Mouse (Mus musculus) liver, embryonic 12.5 days (tissue): ENCODE measurements around the gene Gpat2. TPM values are rescaled to one million over a fixed set of nuclear protein-coding genes. Genes with fewer than 3 reads are reported as not detected.

Source experiments
- ATAC-seq: fragments of 200-750 bp; cut with Nextera tagmentation; 2 replicates; pipeline ENCODE4 v1.8.0; 2017; ENCODE audit warnings: moderate number of reproducible peaks, mild to moderate bottlenecking, moderate library complexity
- H3K27ac ChIP-seq: fragments of 300-500 bp; sonication (generic); 2 replicates; pipeline ENCODE4 v1.5.1; 2016; ENCODE audit warnings: mild to moderate bottlenecking
- H3K27me3 ChIP-seq: fragments of 300-500 bp; sonication (generic); replicated peaks from 2 replicates; pipeline ENCODE4 v1.6.1; 2016; ENCODE audit warnings: mild to moderate bottlenecking, moderate library complexity
- H3K36me3 ChIP-seq: fragments of 300-500 bp; sonication (generic); 2 replicates; pipeline ENCODE4 v1.6.1; 2016; ENCODE audit warnings: mild to moderate bottlenecking, moderate library complexity
- H3K4me1 ChIP-seq: fragments of 300-500 bp; sonication (generic); 2 replicates; pipeline ENCODE4 v1.6.1; 2016
- H3K4me2 ChIP-seq: fragments of 300-500 bp; sonication (generic); 2 replicates; pipeline ENCODE4 v1.6.1; 2016; ENCODE audit warnings: mild to moderate bottlenecking, moderate library complexity
- H3K4me3 ChIP-seq: fragments of 300-500 bp; sonication (generic); 2 replicates; pipeline ENCODE4 v1.5.1; 2016; ENCODE audit warnings: mild to moderate bottlenecking, moderate library complexity
- H3K9ac ChIP-seq: fragments of 300-500 bp; sonication (generic); 2 replicates; pipeline ENCODE4 v1.6.1; 2016; ENCODE audit warnings: mild to moderate bottlenecking, moderate library complexity
- H3K9me3 ChIP-seq: fragments of 300-500 bp; sonication (generic); replicated peaks from 2 replicates; pipeline ENCODE4 v1.6.1; 2016; ENCODE audit warnings: mild to moderate bottlenecking, moderate library complexity
- WGBS: fragments of 180-500 bp; shearing (Covaris S2); methylation state at CpG from one replicate; pipeline ENCODE4 v1.1.7; 2016; ENCODE audit not compliant: insufficient replicate concordance; 5-methylcytosine and 5-hydroxymethylcytosine counted together
- polyA plus RNA-seq: library from polyadenylated mRNA; unstranded; fragments of >200 nt; fragmentation: Nextera tagmentation; extraction: Ambion mirVana; gene quantifications from 2 replicates; pipeline ENCODE4 v1.2.1, GENCODE M21; 2016

Gpat2 gene
- polyA plus RNA-seq, 1 experiment from 2014 or later: 0.49 TPM

- Histone ChIP-seq H3K27ac (no peak overlapping the region), H3K27me3 (peaks cover 3% of the 10 kb centered on the region; the same call in 1 of the 2 replicates), H3K4me2 (no peak overlapping the region), H3K4me1 (no peaks in the 10 kb centered on the region), H3K36me3 (no peaks in the 10 kb centered on the region), H3K4me3 (no peak overlapping the region), H3K9ac (no peak overlapping the region), H3K9me3 (no peaks in the 10 kb centered on the region)
- WGBS: 45% methylated on average over 3 of the region's 3 CpGs
- no peak for ATAC-seq
Observed at GRCm38 (mm10) chr2:127472279-127472678, 47.3 kb downstream of the Gpat2 start.

- H3K4me2 ChIP-seq: no peak overlapping the region
- H3K9ac ChIP-seq: no peak overlapping the region
- H3K4me3 ChIP-seq: no peak overlapping the region
- no peaks in the 10 kb centered on the region for H3K9me3 ChIP-seq
- H3K27ac ChIP-seq: no peak overlapping the region
- 64% methylated on average over 4 of the region's 4 CpGs for WGBS
- ATAC-seq: no peak
- H3K36me3 ChIP-seq: no peaks in the 10 kb centered on the region
- H3K27me3 ChIP-seq: peaks cover 65% of the 10 kb centered on the region
- 0 out of 2 replicates have a peak, but pooled peaks cover 8% of the 10 kb centered on the region for H3K4me1 ChIP-seq
Observed at GRCm38 (mm10) chr2:127479210-127479609, 54.2 kb downstream of the Gpat2 start.

DNA sequence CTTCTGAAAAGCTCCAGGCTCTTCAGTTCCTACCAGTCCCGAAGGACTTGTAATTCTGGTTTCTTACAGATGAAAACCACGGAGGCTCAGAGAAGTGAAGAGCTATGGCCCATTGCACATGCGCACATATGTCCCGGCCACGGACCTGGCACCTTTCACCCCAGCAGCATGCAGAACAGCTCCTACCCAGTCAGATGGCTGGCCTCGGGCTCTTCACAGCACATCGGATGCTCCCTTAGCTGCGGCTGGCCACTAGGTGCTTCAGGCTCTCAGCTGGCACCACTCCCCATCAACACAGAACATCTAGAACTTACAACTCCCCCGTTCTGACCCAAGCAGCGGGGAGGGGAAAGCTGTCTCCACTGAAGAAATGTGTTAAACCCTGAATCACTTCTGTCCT lies 54.8 kb downstream of the Gpat2 start:
- WGBS: 59% methylated on average over 10 of the region's 10 CpGs
- H3K27me3 ChIP-seq: peaks cover 69% of the 10 kb centered on the region
- 0 out of 2 replicates have a peak, but pooled peaks cover 13% of the 10 kb centered on the region for H3K4me1 ChIP-seq
- no peak overlapping the region for H3K4me3 ChIP-seq
- H3K4me2 ChIP-seq: no peak overlapping the region
- H3K9me3 ChIP-seq: no peaks in the 10 kb centered on the region
- H3K9ac ChIP-seq: no peak overlapping the region
- H3K36me3 ChIP-seq: no peaks in the 10 kb centered on the region
- no peak overlapping the region for H3K27ac ChIP-seq
- no peak for ATAC-seq

DNA sequence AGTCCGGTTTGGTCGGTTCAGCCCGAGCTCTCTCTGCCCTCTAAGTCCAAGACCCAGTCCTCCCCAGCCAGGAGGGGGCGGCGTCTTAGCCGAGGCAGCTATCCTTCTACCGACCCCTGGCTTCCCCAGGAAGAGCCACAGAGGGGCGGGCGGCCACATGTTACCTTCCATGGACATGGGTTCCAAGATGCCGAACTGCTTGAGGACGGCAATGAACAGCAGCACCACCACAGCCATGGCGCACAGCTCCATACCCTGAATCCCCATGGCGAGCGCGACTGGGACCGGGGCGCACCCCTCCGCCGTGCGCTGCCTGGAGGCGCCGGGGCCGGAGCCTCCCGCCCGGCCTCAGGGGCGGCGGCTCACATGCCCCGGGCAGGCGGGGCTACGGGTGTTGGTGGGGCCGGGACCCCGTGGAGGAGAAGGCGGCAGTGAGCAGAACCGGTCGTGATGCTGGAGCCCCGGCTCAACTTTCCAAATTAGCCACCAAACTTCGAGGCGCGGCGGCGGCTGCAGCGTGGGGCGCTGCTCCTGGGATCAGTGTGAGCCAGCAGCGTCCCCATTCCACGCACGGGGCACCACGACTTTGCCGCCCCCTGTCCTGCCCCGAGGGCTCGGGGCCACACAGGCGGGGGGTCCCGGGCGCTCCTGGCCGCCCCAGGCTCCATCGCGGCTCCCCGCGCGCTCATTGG lies 57.0 kb downstream of the Gpat2 start:
- no peaks in the 10 kb centered on the region for H3K9me3 ChIP-seq
- H3K27ac ChIP-seq: no peak overlapping the region
- peaks cover 89% of the 10 kb centered on the region for H3K27me3 ChIP-seq
- H3K9ac ChIP-seq: no peak overlapping the region
- H3K4me1 ChIP-seq: 0 out of 2 replicates have a peak, but pooled peaks cover 15% of the 10 kb centered on the region
- no peaks in the 10 kb centered on the region for H3K36me3 ChIP-seq
- WGBS: under 1% methylated on average over 58 of the region's 59 CpGs
- ATAC-seq: no peak; the same call in 1 of the 2 replicates
- peak overlapping the region; percentile 41 for H3K4me3 ChIP-seq
- H3K4me2 ChIP-seq: peak overlapping the region; percentile 64

- Histone ChIP-seq H3K4me1 (0 out of 2 replicates have a peak, but pooled peaks cover 15% of the 10 kb centered on the region), H3K4me3 (peak overlapping the region; percentile 41), H3K27ac (no peak overlapping the region), H3K4me2 (peak overlapping the region; percentile 64), H3K27me3 (peaks cover 89% of the 10 kb centered on the region), H3K36me3 (no peaks in the 10 kb centered on the region), H3K9me3 (no peaks in the 10 kb centered on the region), H3K9ac (no peak overlapping the region)
- WGBS: 0% methylated on average over 21 of the region's 21 CpGs
- ATAC-seq: peak; percentile 50
Observed at GRCm38 (mm10) chr2:127482533-127482911, 57.5 kb downstream of the Gpat2 start.

- 0 out of 2 replicates have a peak, but pooled peaks cover 15% of the 10 kb centered on the region for H3K4me1 ChIP-seq
- H3K4me3 ChIP-seq: peak overlapping the region; percentile 41
- H3K36me3 ChIP-seq: no peaks in the 10 kb centered on the region
- H3K27ac ChIP-seq: no peak overlapping the region
- H3K4me2 ChIP-seq: peak overlapping the region; percentile 64
- H3K27me3 ChIP-seq: peaks cover 87% of the 10 kb centered on the region
- 4% methylated on average over 21 of the region's 21 CpGs for WGBS
- H3K9me3 ChIP-seq: no peaks in the 10 kb centered on the region
- no peak overlapping the region for H3K9ac ChIP-seq
- no peak for ATAC-seq
Observed at GRCm38 (mm10) chr2:127483001-127483400, 58.0 kb downstream of the Gpat2 start.

GRCm38 (mm10) chr2:127484476-127485170 lies 59.6 kb downstream of the Gpat2 start:
- Histone ChIP-seq H3K27ac (no peak overlapping the region), H3K4me2 (peak overlapping the region; percentile 50), H3K9me3 (no peaks in the 10 kb centered on the region), H3K4me1 (0 out of 2 replicates have a peak, but pooled peaks cover 15% of the 10 kb centered on the region), H3K36me3 (no peaks in the 10 kb centered on the region), H3K27me3 (peaks cover 71% of the 10 kb centered on the region), H3K4me3 (no peak overlapping the region), H3K9ac (no peak overlapping the region)
- WGBS: 9% methylated on average over 19 of the region's 19 CpGs
- ATAC-seq: peak; percentile 53

Other genes with a start within 250 kb of the Gpat2 start
- gene 1810024B03Rik, start 216.9 kb upstream of the Gpat2 start, polyA plus RNA-seq: 1.6 and 1.7 TPM in 2 replicates
- 48.2 and 49.0 TPM in 2 replicates for gene Snrnp200, start 216.8 kb upstream of the Gpat2 start, polyA plus RNA-seq
- 45.0 and 49.7 TPM in 2 replicates for gene Ciao1, start 177.4 kb upstream of the Gpat2 start, polyA plus RNA-seq
- gene Tmem127, start 177.3 kb upstream of the Gpat2 start, polyA plus RNA-seq: 16.0 and 16.4 TPM in 2 replicates
- 78.4 and 78.5 TPM in 2 replicates for gene Stard7, start 155.0 kb upstream of the Gpat2 start, polyA plus RNA-seq
- gene Dusp2, start 89.0 kb upstream of the Gpat2 start, polyA plus RNA-seq: 7.3 and 8.0 TPM in 2 replicates
- gene Astl, start 86.6 kb upstream of the Gpat2 start, polyA plus RNA-seq: not detected in 2 replicates
- gene Adra2b, start 62.0 kb upstream of the Gpat2 start, polyA plus RNA-seq: 38.3 and 42.5 TPM in 2 replicates
- gene Fahd2a, start 19.4 kb downstream of the Gpat2 start, polyA plus RNA-seq: 17.2 and 17.5 TPM in 2 replicates
- gene Kcnip3, start 96.9 kb downstream of the Gpat2 start, polyA plus RNA-seq: 0.70 and 0.72 TPM in 2 replicates
- not detected in 2 replicates for gene Prom2, start 116.3 kb downstream of the Gpat2 start, polyA plus RNA-seq
- gene Zfp661, start 161.9 kb downstream of the Gpat2 start, polyA plus RNA-seq: 1.8 and 2.0 TPM in 2 replicates
- gene Mrps5, start 162.0 kb downstream of the Gpat2 start, polyA plus RNA-seq: 132 and 134 TPM in 2 replicates
- gene Mal, start 231.5 kb downstream of the Gpat2 start, polyA plus RNA-seq: not detected in 2 replicates